Mouse (Mus musculus): ENCODE data around the gene 2610507B11Rik. TPM values are rescaled to one million over a fixed set of nuclear protein-coding genes. Genes with fewer than 3 reads are reported as not detected.

Gene 2610507B11Rik
- polyA plus RNA-seq, 1 experiment from 2014 or later: 56.4 TPM

DNA sequence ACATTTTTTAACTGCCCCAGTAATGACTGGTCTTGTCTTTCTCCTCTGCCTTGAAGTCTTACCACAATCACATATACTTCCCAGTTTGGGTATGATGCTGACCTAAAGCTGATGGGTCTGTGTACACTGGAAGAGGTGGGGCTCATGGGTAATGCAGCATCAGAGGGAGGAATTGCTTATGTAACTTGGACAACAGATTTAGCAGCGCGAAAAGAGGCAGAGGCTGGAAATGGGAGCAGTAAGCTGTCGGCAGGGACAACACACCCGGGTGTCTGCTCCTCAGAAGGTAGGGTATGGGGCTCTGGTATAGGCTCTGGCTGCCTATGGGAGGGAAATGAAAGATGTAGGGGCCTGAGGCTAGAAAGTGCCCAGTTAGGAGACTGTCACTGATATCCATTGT, 29.1 kb downstream of the 2610507B11Rik start, which contains the start of gene BC030499:
Gene BC030499 (plus strand): TSS at position 188 of the 400 bp plus-strand sequence.
- H3K4me3 ChIP-seq: no peak within 1 kb of the TSS
- H3K4me2 ChIP-seq: no peak within 1 kb of the TSS
- ATAC-seq (ENCODE audit: extremely low read depth, insufficient number of reproducible peaks, low FRiP score, low TSS enrichment): no peak
- H3K27me3 ChIP-seq (replicated peaks): no peaks in the 10 kb centered on the region
- WGBS: 86% methylated on average over 4 of the region's 4 CpGs
- no peaks in the 10 kb centered on the region for H3K9me3 ChIP-seq
- H3K4me1 ChIP-seq: no peaks in the 10 kb centered on the region
- no peak within 1 kb of the TSS for H3K27ac ChIP-seq (replicated peaks)
- no peak within 1 kb of the TSS for H3K9ac ChIP-seq
- H3K36me3 ChIP-seq: peaks cover 77% of the 10 kb centered on the region

DNA sequence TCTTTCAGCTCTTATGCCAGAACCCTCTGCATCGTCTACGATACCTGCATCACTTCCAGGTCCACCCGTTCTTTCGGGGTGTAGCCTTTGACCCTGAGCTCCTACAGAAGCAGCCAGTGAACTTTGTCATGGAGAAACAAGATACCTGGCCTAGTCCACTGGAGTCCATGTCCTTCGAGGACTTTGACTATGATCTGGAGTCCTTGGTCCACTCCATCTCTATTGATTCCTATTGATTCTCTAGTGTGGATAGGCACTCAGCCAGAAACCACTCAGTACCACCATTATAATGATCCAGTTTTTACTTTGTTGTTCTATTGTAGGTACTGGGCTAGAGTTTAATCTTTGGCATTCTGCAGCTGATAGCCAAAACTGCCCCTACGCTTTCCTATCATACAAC, 33.0 kb downstream of the 2610507B11Rik start:
- Histone ChIP-seq H3K4me3 (no peak overlapping the region), H3K36me3 (peaks cover 39% of the 10 kb centered on the region), H3K27ac (replicated peaks) (no peak overlapping the region), H3K9ac (no peak overlapping the region), H3K9me3 (no peaks in the 10 kb centered on the region), H3K27me3 (replicated peaks) (no peaks in the 10 kb centered on the region), H3K4me2 (no peak overlapping the region), H3K4me1 (no peaks in the 10 kb centered on the region)
- ATAC-seq (ENCODE audit: extremely low read depth, insufficient number of reproducible peaks, low FRiP score, low TSS enrichment): no peak
- 89% methylated on average over 6 of the region's 6 CpGs for WGBS

DNA sequence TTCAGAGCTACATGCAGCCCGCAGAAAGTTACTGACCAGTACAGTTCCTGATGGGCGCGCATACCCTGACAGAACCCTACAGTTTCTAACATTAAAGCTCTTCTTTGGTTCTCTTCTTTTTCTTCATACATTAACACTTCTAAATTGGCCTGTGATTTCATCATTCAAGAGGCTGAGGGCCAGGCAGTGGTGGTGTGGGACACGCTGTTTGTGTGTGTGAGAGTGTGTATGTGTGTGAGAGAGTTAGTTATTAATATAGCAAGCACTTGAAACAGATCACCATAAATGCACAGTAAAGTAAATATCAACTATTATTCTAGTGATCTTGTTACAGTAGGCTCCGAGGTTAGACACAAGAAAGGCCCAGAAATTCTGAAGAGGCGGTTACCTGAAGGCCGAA, 39.4 kb downstream of the 2610507B11Rik start:
- Histone ChIP-seq H3K9me3 (no peaks in the 10 kb centered on the region), H3K27ac (replicated peaks) (peak overlapping the region; percentile 80), H3K4me1 (peaks cover 28% of the 10 kb centered on the region), H3K27me3 (replicated peaks) (no peaks in the 10 kb centered on the region), H3K9ac (peak overlapping the region; percentile 92), H3K4me2 (peak overlapping the region; percentile 92), H3K4me3 (peak overlapping the region; percentile 86), H3K36me3 (peaks cover 28% of the 10 kb centered on the region)
- no peak for ATAC-seq (ENCODE audit: extremely low read depth, insufficient number of reproducible peaks, low FRiP score, low TSS enrichment)
- WGBS: 60% methylated on average over 7 of the region's 7 CpGs

DNA sequence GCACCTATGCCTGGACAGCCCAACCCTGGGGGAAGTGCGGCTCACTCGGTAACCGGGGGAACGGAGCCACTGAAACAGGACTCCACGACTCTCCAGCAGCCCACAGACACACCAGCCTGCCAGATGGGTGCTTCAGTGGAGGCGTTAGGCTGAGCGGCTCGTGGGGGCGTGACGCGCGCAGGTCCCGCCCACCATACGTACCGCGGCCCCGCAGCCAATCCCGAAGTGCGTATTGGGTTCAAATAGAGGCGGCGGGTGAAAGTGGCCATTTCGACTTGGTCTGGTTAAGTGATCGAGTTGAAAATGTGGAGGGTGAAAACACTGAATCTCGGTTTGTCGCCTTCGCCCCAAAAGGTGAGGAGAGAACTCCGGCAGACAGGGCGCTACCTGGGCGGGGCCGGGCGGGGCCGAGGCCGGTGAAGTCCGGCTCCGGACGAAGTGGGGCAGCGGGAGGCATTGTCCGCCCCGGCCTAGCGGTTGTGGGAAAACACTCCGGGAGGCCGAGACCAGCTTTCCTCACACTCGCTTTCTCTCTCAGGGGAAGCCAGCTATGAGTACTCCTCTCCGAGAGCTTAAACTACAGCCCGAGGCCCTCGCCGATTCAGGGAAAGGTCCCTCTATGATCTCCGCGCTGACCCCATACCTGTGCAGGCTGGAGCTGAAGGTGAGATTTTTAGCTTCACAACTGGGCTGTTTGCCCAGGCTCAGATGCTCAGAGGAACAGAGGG, 40.0 kb downstream of the 2610507B11Rik start, which contains the start of gene Spag5:
Gene Spag5 (plus strand): TSS at position 173 of the 728 bp plus-strand sequence.
- Histone ChIP-seq H3K4me1 (peaks cover 33% of the 10 kb centered on the region), H3K4me2 (peak within 1 kb of the TSS; percentile 92), H3K27me3 (replicated peaks) (no peaks in the 10 kb centered on the region), H3K36me3 (peaks cover 34% of the 10 kb centered on the region), H3K9ac (peak within 1 kb of the TSS; percentile 92), H3K27ac (replicated peaks) (peak within 1 kb of the TSS; percentile 80), H3K9me3 (no peaks in the 10 kb centered on the region), H3K4me3 (peak within 1 kb of the TSS; percentile 86)
- ATAC-seq (ENCODE audit: extremely low read depth, insufficient number of reproducible peaks, low FRiP score, low TSS enrichment): peak; percentile 94
- under 1% methylated on average over 49 of the region's 49 CpGs for WGBS

DNA sequence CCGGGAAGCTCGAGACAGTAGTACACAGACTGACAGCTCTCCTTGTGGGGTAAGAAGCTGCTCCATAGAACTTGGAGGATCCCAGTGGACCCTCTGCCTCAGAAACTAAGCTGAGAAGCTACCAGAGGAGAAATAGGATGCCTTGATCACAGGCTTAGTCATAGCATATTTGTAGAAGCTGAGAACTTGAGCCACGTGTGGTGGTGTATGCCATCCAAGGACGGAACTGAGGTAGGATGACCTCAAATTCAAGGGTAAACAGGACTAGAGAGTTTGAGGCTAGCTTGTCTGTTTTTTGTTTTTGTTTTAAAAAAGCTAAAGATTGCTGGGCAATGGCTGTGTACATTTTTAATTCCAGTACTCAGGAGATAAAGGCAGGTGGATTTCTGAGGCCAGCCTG, 43.7 kb downstream of the 2610507B11Rik start:
- no peak overlapping the region for H3K27ac ChIP-seq (replicated peaks)
- peaks cover 65% of the 10 kb centered on the region for H3K36me3 ChIP-seq
- ATAC-seq (ENCODE audit: extremely low read depth, insufficient number of reproducible peaks, low FRiP score, low TSS enrichment): no peak
- H3K4me2 ChIP-seq: no peak overlapping the region
- no peaks in the 10 kb centered on the region for H3K27me3 ChIP-seq (replicated peaks)
- H3K9ac ChIP-seq: no peak overlapping the region
- peaks cover 36% of the 10 kb centered on the region for H3K4me1 ChIP-seq
- WGBS: 81% methylated on average over 4 of the region's 4 CpGs
- H3K9me3 ChIP-seq: no peaks in the 10 kb centered on the region
- no peak overlapping the region for H3K4me3 ChIP-seq

DNA sequence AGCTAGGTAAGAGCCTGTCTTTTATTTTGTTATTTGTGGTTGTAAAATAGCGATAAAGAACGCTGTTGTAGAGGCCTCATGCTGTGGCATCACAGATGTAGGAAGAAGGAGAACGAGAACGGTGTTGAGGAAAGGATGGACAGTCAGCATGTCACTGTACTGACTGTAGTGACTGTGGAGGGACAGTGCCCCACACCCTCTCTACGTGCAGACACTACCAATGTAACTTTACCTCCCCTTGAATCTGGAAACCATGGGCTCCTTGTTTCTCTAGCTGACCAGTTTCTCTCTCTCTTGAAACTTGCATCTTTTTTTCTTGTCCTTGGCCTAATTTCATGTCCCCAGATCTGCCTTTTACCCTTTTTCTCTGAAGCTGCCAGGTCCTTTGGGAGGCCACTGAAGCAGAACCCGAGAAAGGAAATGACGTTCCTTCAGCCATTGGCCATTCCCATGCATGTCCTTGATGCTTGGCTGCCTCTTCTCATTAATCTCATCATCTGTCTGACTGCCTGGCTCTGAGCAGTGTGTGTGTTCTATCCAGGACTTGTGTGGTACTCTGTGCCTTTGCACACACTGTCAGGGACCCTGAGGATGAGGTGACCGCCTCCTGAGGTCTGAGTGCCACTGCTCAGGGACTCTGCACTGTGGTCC, 49.4 kb downstream of the 2610507B11Rik start:
- 89% methylated on average over 8 of the region's 8 CpGs for WGBS
- no peak overlapping the region for H3K4me3 ChIP-seq
- H3K36me3 ChIP-seq: peaks cover 88% of the 10 kb centered on the region
- no peak overlapping the region for H3K27ac ChIP-seq (replicated peaks)
- no peak overlapping the region for H3K9ac ChIP-seq
- no peak for ATAC-seq (ENCODE audit: extremely low read depth, insufficient number of reproducible peaks, low FRiP score, low TSS enrichment)
- no peaks in the 10 kb centered on the region for H3K27me3 ChIP-seq (replicated peaks)
- H3K4me2 ChIP-seq: no peak overlapping the region
- H3K9me3 ChIP-seq: no peaks in the 10 kb centered on the region
- peaks cover 9% of the 10 kb centered on the region for H3K4me1 ChIP-seq

DNA sequence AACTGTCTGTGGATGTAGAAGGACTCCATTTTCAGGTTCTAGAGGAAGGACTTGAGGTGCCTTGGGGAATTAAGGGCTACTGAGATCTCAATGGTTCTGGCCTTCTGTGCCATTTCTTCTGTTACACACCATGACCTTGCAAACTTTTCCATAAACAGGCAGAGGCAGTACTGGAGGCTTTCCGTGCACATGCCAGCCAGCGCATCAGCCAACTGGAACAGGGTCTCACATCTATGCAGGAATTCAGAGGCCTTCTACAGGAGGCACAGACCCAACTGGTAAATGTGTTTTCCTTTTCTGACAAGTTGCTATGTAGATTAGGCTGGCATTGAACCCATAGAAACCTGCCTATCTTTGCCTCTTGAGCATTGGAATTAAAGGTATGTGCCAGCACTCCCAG, 52.1 kb downstream of the 2610507B11Rik start:
- ATAC-seq (ENCODE audit: extremely low read depth, insufficient number of reproducible peaks, low FRiP score, low TSS enrichment): no peak
- Histone ChIP-seq H3K27ac (replicated peaks) (no peak overlapping the region), H3K9me3 (no peaks in the 10 kb centered on the region), H3K4me2 (no peak overlapping the region), H3K27me3 (replicated peaks) (no peaks in the 10 kb centered on the region), H3K4me1 (no peaks in the 10 kb centered on the region; the same call in 1 of the 2 replicates), H3K36me3 (peaks cover 94% of the 10 kb centered on the region), H3K9ac (no peak overlapping the region), H3K4me3 (no peak overlapping the region)
- 82% methylated on average over 2 of the region's 2 CpGs for WGBS

DNA sequence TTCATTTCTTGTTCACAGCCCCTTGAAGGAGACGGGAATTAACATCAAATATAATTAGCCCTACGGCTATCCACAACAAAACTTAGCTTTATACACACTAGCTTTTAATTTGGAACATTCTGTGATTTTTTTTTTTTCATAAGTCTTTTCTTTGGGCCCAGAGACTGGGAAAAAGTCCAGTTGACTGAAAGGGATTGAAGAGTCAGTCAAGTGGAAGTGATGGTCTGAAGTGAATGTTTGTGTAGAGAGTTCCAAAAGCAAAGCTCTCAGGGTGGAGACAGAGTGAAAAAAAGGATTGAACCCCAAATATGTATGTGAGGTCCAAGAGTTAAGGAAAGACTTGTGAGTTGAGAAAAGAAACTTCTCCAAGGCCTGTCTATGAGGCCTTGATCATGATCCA, 56.9 kb downstream of the 2610507B11Rik start:
- ATAC-seq (ENCODE audit: extremely low read depth, insufficient number of reproducible peaks, low FRiP score, low TSS enrichment): no peak
- Histone ChIP-seq H3K27me3 (replicated peaks) (no peaks in the 10 kb centered on the region), H3K4me3 (no peak overlapping the region), H3K4me2 (no peak overlapping the region), H3K4me1 (peaks cover 16% of the 10 kb centered on the region), H3K9me3 (no peaks in the 10 kb centered on the region), H3K27ac (replicated peaks) (no peak overlapping the region), H3K36me3 (peaks cover 87% of the 10 kb centered on the region), H3K9ac (no peak overlapping the region)
- WGBS: 84% methylated on average over 2 of the region's 2 CpGs

DNA sequence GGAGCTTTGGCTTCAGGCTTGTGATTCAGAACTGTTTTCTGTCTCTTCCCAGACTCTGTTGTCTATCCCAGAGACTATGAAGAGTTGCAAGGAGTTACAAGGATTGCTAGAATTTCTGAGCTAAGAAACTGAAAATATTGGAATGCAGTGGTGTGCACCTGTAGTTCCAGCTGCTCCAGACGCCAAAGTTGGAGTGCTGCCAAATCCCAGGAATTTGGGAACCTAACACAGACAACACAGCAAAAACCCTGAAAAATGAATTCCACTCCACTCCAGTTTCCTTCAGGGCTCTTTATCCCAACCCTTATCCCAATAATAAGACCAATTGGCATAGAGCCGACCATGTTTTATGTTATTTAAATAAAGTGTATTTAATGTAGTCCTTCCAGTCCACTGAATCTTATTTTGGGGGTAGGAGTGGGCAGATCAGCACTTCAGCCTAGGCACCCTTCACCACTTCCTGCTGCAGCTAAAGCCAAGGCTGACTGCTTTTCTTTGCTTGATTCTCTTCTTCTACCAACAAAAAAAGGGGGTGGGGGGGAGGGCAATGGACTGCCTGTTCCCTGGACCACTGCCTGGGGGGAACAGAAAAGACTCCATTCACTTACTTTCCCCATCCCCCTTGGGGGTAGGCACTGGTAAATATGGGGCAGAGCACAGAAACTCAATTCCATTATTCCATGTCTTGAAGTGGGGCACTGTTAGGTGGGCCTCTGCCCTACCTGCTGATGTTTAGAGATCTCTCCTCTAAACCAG, 60.7 kb downstream of the 2610507B11Rik start:
- Histone ChIP-seq H3K4me1 (peaks cover 27% of the 10 kb centered on the region), H3K27me3 (replicated peaks) (no peaks in the 10 kb centered on the region), H3K9ac (no peak overlapping the region), H3K36me3 (peaks cover 50% of the 10 kb centered on the region), H3K9me3 (no peaks in the 10 kb centered on the region), H3K4me3 (no peak overlapping the region), H3K4me2 (peak overlapping the region; percentile 62), H3K27ac (replicated peaks) (peak overlapping the region; percentile 63)
- no peak for ATAC-seq (ENCODE audit: extremely low read depth, insufficient number of reproducible peaks, low FRiP score, low TSS enrichment)
- 52% methylated on average over 2 of the region's 2 CpGs for WGBS

DNA sequence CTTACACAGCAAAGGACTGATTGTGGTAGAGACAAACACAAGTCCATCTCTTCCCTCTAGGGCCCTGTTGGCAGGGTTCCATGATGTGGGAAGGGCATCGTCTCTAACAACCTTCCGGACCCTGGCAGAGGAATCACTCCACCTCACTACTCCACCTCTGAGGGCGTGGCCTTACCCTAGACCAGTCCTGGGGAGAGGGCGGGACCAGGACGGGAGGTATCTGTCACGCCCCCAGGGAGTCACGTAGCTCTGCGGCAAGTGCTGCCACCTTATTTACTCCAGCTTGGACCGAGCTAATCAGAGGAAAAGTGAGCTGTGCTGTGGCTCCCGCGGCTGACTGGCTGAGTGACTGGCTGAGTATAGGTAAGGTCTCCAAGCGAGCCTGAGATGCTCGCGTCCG, 61.3 kb downstream of the 2610507B11Rik start, which contains the start of gene Aldoc:
Gene Aldoc (plus strand): TSS at position 109 of the 400 bp plus-strand sequence.
- WGBS: 3% methylated on average over 15 of the region's 15 CpGs
- peak within 1 kb of the TSS; percentile 65 for H3K27ac ChIP-seq (replicated peaks)
- peak within 1 kb of the TSS; percentile 62 for H3K4me2 ChIP-seq
- H3K27me3 ChIP-seq (replicated peaks): no peaks in the 10 kb centered on the region
- H3K9me3 ChIP-seq: no peaks in the 10 kb centered on the region
- peaks cover 27% of the 10 kb centered on the region for H3K4me1 ChIP-seq
- peaks cover 44% of the 10 kb centered on the region for H3K36me3 ChIP-seq
- peak; percentile 92 for ATAC-seq (ENCODE audit: extremely low read depth, insufficient number of reproducible peaks, low FRiP score, low TSS enrichment)
- H3K4me3 ChIP-seq: peak within 1 kb of the TSS; percentile 38
- peak within 1 kb of the TSS; percentile 69 for H3K9ac ChIP-seq

Measured in heart, embryonic 13.5 days (tissue).